20 mouse cellular contexts compared by ENCODE assay signal in the genomic region with DNA sequence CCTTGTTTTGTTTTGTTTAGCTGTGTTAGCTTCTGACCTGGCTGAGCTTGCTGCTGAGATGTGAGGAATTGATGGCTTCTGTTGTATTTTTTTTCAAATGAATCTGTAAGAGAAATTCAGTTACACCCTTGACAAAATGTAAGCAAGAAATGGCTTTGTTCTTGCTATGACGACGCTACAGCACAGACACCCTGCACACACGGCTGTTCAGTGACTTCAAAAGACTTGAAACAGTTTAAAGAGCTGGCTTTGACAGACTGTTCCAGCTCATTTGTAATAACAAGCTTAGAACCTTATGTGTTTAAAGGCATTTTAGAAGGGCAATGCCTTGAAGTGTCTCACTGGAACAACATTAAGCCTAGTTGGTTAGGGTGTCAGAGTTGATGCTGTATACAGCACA. TPM values are rescaled to one million over a fixed set of nuclear protein-coding genes. Genes with fewer than 3 reads are reported as not detected.
A peak's percentile ranks its signal among the peaks of the same experiment; 100 is the strongest.
DNase-seq lines count a peak whose midpoint lies in the region; ATAC-seq lines count a peak whose summit lies in the region.
"Had no signal": no experiment of that assay in that cellular context is flagged by ENCODE, and none has a peak within 500 bp of the region (broad histone marks: within the 10 kb centered on the region; RNA-seq: fewer than 3 reads in every experiment).

No protein-coding gene starts in this region.

- no peak for ATAC-seq in forebrain, embryonic 15.5 days (replicated peaks)
- no peak for ATAC-seq in forebrain, embryonic 14.5 days
- no peak; the same call in 1 of the 2 replicates for ATAC-seq in midbrain, embryonic 15.5 days (replicated peaks)

- no peaks in the 10 kb centered on the region for H3K9me3 ChIP-seq in forebrain, embryonic 15.5 days
- no peaks in the 10 kb centered on the region for H3K9me3 ChIP-seq in forebrain, embryonic 14.5 days (replicated peaks; ENCODE audit: control insufficient read depth, low read length)
- no peaks in the 10 kb centered on the region for H3K9me3 ChIP-seq in midbrain, embryonic 15.5 days
- 0 out of 2 replicates have a peak, but pooled peaks cover 4% of the 10 kb centered on the region for H3K9me3 ChIP-seq in midbrain, embryonic 10.5 days (replicated peaks)
- H3K9me3 ChIP-seq: forebrain, embryonic 12.5 days; neural tube, embryonic 12.5 days had no signal

- no peak overlapping the region for H3K4me3 ChIP-seq in forebrain, embryonic 15.5 days
- no peak overlapping the region for H3K4me3 ChIP-seq in forebrain, embryonic 14.5 days (ENCODE audit: low read depth, low read length)
- H3K4me3 ChIP-seq in midbrain, embryonic 15.5 days: no peak overlapping the region
- H3K4me3 ChIP-seq in midbrain, embryonic 10.5 days: no peak overlapping the region
- H3K4me3 ChIP-seq: forebrain, embryonic 12.5 days; neural tube, embryonic 12.5 days had no signal

- H3K27me3 ChIP-seq in forebrain, embryonic 15.5 days: no peaks in the 10 kb centered on the region
- H3K27me3 ChIP-seq in forebrain, embryonic 14.5 days (replicated peaks; ENCODE audit: control insufficient read depth, insufficient read depth, low read length): no peaks in the 10 kb centered on the region
- H3K27me3 ChIP-seq in midbrain, embryonic 15.5 days (replicated peaks): no peaks in the 10 kb centered on the region
- no peaks in the 10 kb centered on the region for H3K27me3 ChIP-seq in midbrain, embryonic 10.5 days (ENCODE audit: low read depth, poor library complexity, severe bottlenecking)
- H3K27me3 ChIP-seq: forebrain, embryonic 12.5 days; neural tube, embryonic 12.5 days had no signal

- H3K36me3 ChIP-seq in forebrain, embryonic 15.5 days: no peaks in the 10 kb centered on the region
- no peaks in the 10 kb centered on the region for H3K36me3 ChIP-seq in forebrain, embryonic 14.5 days (ENCODE audit: control insufficient read depth, insufficient read depth, low read length)
- H3K36me3 ChIP-seq in midbrain, embryonic 15.5 days (replicated peaks): no peaks in the 10 kb centered on the region
- peaks cover 27% of the 10 kb centered on the region for H3K36me3 ChIP-seq in midbrain, embryonic 10.5 days
- H3K36me3 ChIP-seq: forebrain, embryonic 12.5 days had no signal

- no peak overlapping the region for H3K9ac ChIP-seq in forebrain, embryonic 15.5 days (replicated peaks)
- H3K9ac ChIP-seq in forebrain, embryonic 14.5 days (ENCODE audit: low read length): no peak overlapping the region
- H3K9ac ChIP-seq in midbrain, embryonic 15.5 days: no peak overlapping the region
- H3K9ac ChIP-seq: forebrain, embryonic 12.5 days; neural tube, embryonic 12.5 days had no signal

- H3K27ac ChIP-seq in forebrain, embryonic 15.5 days (replicated peaks): peak overlapping the region; percentile 31; the same call in 1 of the 2 replicates
- H3K27ac ChIP-seq in forebrain, embryonic 14.5 days (ENCODE audit: low read depth, low read length): no peak overlapping the region
- H3K27ac ChIP-seq in midbrain, embryonic 15.5 days: peak overlapping the region; percentile 44; the same call in 1 of the 2 replicates
- no peak overlapping the region for H3K27ac ChIP-seq in midbrain, embryonic 10.5 days (replicated peaks)
- H3K27ac ChIP-seq: forebrain, embryonic 12.5 days; neural tube, embryonic 12.5 days had no signal

- H3K4me2 ChIP-seq in forebrain, embryonic 15.5 days (replicated peaks): no peak overlapping the region
- H3K4me2 ChIP-seq in forebrain, embryonic 14.5 days (ENCODE audit: low read length): no peak overlapping the region
- H3K4me2 ChIP-seq in midbrain, embryonic 15.5 days: no peak overlapping the region
- H3K4me2 ChIP-seq: forebrain, embryonic 12.5 days; neural tube, embryonic 12.5 days had no signal

- 53% methylated on average over 3 of the region's 3 CpGs for WGBS in forebrain, embryonic 15.5 days
- WGBS in forebrain, embryonic 14.5 days: 64% methylated on average over 3 of the region's 3 CpGs
- 34% methylated on average over 3 of the region's 3 CpGs for WGBS in midbrain, embryonic 15.5 days
- WGBS in midbrain, embryonic 10.5 days: 92% methylated on average over 3 of the region's 3 CpGs

- peaks cover 8% of the 10 kb centered on the region; the same call in 1 of the 2 replicates for H3K4me1 ChIP-seq in forebrain, embryonic 15.5 days
- 0 out of 2 replicates have a peak, but pooled peaks cover 3% of the 10 kb centered on the region for H3K4me1 ChIP-seq in forebrain, embryonic 14.5 days (ENCODE audit: control insufficient read depth, insufficient read depth, low read length)
- H3K4me1 ChIP-seq in midbrain, embryonic 15.5 days: peaks cover 15% of the 10 kb centered on the region
- H3K4me1 ChIP-seq in midbrain, embryonic 10.5 days: peaks cover 9% of the 10 kb centered on the region
- H3K4me1 ChIP-seq: neural tube, embryonic 12.5 days had no signal

- DNase-seq in forebrain, embryonic 14.5 days (ENCODE audit: low spot score): no peak
- DNase-seq in midbrain, embryonic 10.5 days (ENCODE audit: low spot score): no peak
- DNase-seq in T-cell, adult 2 months (ENCODE audit: low spot score): peak; percentile 82
- peak; percentile 91 for DNase-seq in naive thymus-derived CD4-positive, alpha-beta T cell, adult 2 months (ENCODE audit: low read depth)
- no peak for DNase-seq in kidney, adult 9 months
- DNase-seq in adrenal gland, postnatal 14 days: no peak
- DNase-seq: adrenal gland, postnatal 36 days; cerebellum, postnatal 10 days; heart, postnatal 4 days; kidney, adult 8-10 months; kidney, postnatal 36 days; layer of hippocampus, postnatal 36 days; left cerebral cortex, postnatal 4 days; lung, adult 2 months; lung, postnatal 36 days; spleen, adult 18-20 months had no signal

RNA-seq across cellular contexts. Expression of a gene that starts 46.5 kb away (rescaled TPM):
- 99.8 and 102 TPM in 2 replicates for polyA plus RNA-seq in forebrain, embryonic 15.5 days (2015; fragmentation: Nextera tagmentation; extraction: Ambion mirVana)
- 55.3 and 64.6 TPM in 2 replicates for polyA plus RNA-seq in forebrain, embryonic 14.5 days (2014; fragmentation: Nextera tagmentation; extraction: Ambion mirVana)
- 106 and 119 TPM in 2 replicates for polyA plus RNA-seq in midbrain, embryonic 15.5 days (2015; fragmentation: Nextera tagmentation; extraction: Ambion mirVana)
- polyA plus RNA-seq in midbrain, embryonic 10.5 days (2016; fragmentation: Nextera tagmentation; extraction: Ambion mirVana): 28.1 and 32.2 TPM in 2 replicates
- 44.3 and 47.7 TPM in 2 replicates for total RNA-seq in adrenal gland, postnatal 14 days (2021)

RNA-seq across cellular contexts. Expression of a gene that starts 47.8 kb away (rescaled TPM):
- polyA plus RNA-seq in forebrain, embryonic 15.5 days (2015; fragmentation: Nextera tagmentation; extraction: Ambion mirVana): 0.54 and 0.60 TPM in 2 replicates
- polyA plus RNA-seq in forebrain, embryonic 14.5 days (2014; fragmentation: Nextera tagmentation; extraction: Ambion mirVana): 0.20 and 0.22 TPM in 2 replicates
- polyA plus RNA-seq in midbrain, embryonic 15.5 days (2015; fragmentation: Nextera tagmentation; extraction: Ambion mirVana): 0.71 and 0.82 TPM in 2 replicates
- 0.09 and 0.12 TPM in 2 replicates for polyA plus RNA-seq in midbrain, embryonic 10.5 days (2016; fragmentation: Nextera tagmentation; extraction: Ambion mirVana)
- 36.5 and 38.2 TPM in 2 replicates for total RNA-seq in adrenal gland, postnatal 14 days (2021)

Comparison
In these comparisons a context has a peak if more than half of its experiments do, and no peak if none do; other contexts are left out.
1. H3K27ac ChIP-seq: peak in forebrain, embryonic 15.5 days (single experiment) and midbrain, embryonic 15.5 days (single experiment); none in forebrain, embryonic 14.5 days (single experiment) and midbrain, embryonic 10.5 days (single experiment).
2. DNase-seq: peak in T-cell, adult 2 months (single experiment) and naive thymus-derived CD4-positive, alpha-beta T cell, adult 2 months (single experiment); none in forebrain, embryonic 14.5 days (single experiment), midbrain, embryonic 10.5 days (single experiment), kidney, adult 9 months (single experiment) and adrenal gland, postnatal 14 days (single experiment).